Mouse (Mus musculus): ENCODE measurements around the gene Dst.

- no peak for TF ChIP-seq POLR2A (IDR thresholded peaks at IDR 0.05; ENCODE audit: insufficient read depth, low read depth, low read length)
- TF ChIP-seq CTCF (IDR thresholded peaks at IDR 0.05; ENCODE audit: insufficient read depth, low read depth, low read length) = no peak
These were observed 389.6 kb downstream of the Dst start for GRCm38 (mm10) chr1:34297636-34298035.
